Mouse (Mus musculus): ENCODE results near the gene Sarm1. TPM values are rescaled to one million over a fixed set of nuclear protein-coding genes. Genes with fewer than 3 reads are reported as not detected.

Gene Sarm1
- polyA plus RNA-seq, 1 experiment from 2014 or later: 49.7 TPM

DNA sequence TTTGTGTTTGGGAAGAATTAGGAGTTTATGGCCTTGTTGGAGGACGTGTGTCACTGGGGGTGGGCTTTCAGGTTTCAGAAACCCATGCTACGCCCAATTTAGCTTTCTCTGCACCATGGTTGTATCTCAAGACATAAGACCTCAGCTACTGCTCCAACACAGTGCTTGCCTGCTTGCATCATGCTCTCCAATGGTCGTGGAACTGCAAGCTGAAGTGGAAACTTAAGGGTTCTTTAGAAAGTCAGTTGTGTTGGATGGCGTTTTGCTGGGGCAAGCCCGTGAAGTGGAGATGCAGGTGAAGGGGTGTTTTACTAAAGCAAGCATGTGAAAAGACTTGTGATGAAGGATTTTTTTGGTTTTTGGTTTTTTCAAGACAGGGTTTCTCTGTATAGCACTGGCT is 54.4 kb downstream of the Sarm1 start:
- H3K36me3 ChIP-seq (ENCODE audit: control insufficient read depth, insufficient read depth, low read length): no peaks in the 10 kb centered on the region
- 84% methylated on average over 5 of the region's 5 CpGs for WGBS
- H3K27me3 ChIP-seq (ENCODE audit: control insufficient read depth, insufficient read depth, low read length): no peaks in the 10 kb centered on the region
- no peaks in the 10 kb centered on the region for H3K4me1 ChIP-seq (ENCODE audit: control insufficient read depth, insufficient read depth, low read length)
- H3K9me3 ChIP-seq (ENCODE audit: control insufficient read depth, low read length): no peaks in the 10 kb centered on the region
- DNase-seq (no peak), ATAC-seq (ENCODE audit: low FRiP score, low TSS enrichment) (no peak)
- no peak overlapping the region for H3K27ac ChIP-seq (replicated peaks; ENCODE audit: low read depth, low read length)
- H3K4me3 ChIP-seq (replicated peaks; ENCODE audit: low read depth, low read length): no peak overlapping the region
- H3K9ac ChIP-seq (replicated peaks; ENCODE audit: low read length): no peak overlapping the region
- no peak overlapping the region for H3K4me2 ChIP-seq (ENCODE audit: low read length)

DNA sequence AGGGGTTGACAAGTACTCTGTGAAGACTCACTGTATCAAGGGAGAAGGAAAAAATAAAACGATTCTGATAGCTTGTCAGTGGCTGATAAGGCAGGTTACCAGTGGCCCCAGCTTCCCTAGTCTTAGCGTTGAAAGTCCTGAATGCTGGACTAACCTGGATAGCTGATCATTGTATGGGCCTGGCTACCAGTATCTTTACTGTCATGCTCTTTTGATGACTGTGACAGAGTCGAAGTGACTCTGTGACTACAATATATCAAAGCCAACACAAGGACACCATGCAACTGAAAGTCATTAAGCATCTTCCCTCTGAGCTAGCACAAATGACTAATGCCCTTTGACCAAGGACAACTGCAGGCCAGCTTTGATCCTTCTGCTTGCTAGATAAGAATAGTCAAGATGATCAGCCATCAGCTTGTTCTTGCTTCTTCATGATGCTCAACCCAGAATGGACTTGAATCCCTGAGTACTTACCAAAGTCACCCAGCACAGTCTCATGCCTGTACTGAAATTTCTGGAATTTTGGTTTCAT is 59.1 kb downstream of the Sarm1 start:
- Histone ChIP-seq H3K27me3 (ENCODE audit: control insufficient read depth, insufficient read depth, low read length) (no peaks in the 10 kb centered on the region), H3K36me3 (ENCODE audit: control insufficient read depth, insufficient read depth, low read length) (no peaks in the 10 kb centered on the region), H3K4me3 (replicated peaks; ENCODE audit: low read depth, low read length) (no peak overlapping the region), H3K9ac (replicated peaks; ENCODE audit: low read length) (no peak overlapping the region), H3K27ac (replicated peaks; ENCODE audit: low read depth, low read length) (no peak overlapping the region), H3K4me1 (ENCODE audit: control insufficient read depth, insufficient read depth, low read length) (no peaks in the 10 kb centered on the region), H3K9me3 (ENCODE audit: control insufficient read depth, low read length) (no peaks in the 10 kb centered on the region), H3K4me2 (ENCODE audit: low read length) (no peak overlapping the region)
- ATAC-seq (ENCODE audit: low FRiP score, low TSS enrichment) (no peak), DNase-seq (no peak)
- WGBS: 82% methylated on average over 3 of the region's 3 CpGs

DNA sequence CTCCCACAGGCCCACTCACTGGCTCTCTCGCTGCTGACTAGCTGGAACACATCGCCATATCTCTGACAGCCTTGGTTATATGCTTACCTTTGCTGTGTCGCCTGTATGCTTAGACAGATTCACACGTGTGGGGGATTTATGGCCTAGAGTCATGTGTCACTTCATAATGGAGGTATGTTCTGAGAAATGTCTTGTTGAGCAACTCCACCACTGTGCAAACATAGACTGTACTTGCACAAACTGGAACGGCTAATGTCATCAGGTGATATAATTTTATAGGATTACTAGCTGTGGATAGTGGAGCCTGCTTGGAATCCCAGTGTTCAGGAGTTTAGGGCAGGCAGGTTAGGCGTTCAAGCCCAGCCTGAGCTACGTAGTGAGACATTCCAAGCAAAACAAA is 60.4 kb downstream of the Sarm1 start:
- 92% methylated on average over 7 of the region's 7 CpGs for WGBS
- H3K27ac ChIP-seq (replicated peaks; ENCODE audit: low read depth, low read length): no peak overlapping the region
- no peak overlapping the region for H3K9ac ChIP-seq (replicated peaks; ENCODE audit: low read length)
- no peak overlapping the region for H3K4me2 ChIP-seq (ENCODE audit: low read length)
- H3K9me3 ChIP-seq (ENCODE audit: control insufficient read depth, low read length): no peaks in the 10 kb centered on the region
- ATAC-seq (ENCODE audit: low FRiP score, low TSS enrichment) (no peak), DNase-seq (no peak)
- H3K36me3 ChIP-seq (ENCODE audit: control insufficient read depth, insufficient read depth, low read length): no peaks in the 10 kb centered on the region
- H3K4me3 ChIP-seq (replicated peaks; ENCODE audit: low read depth, low read length): no peak overlapping the region
- no peaks in the 10 kb centered on the region for H3K27me3 ChIP-seq (ENCODE audit: control insufficient read depth, insufficient read depth, low read length)
- H3K4me1 ChIP-seq (ENCODE audit: control insufficient read depth, insufficient read depth, low read length): no peaks in the 10 kb centered on the region

DNA sequence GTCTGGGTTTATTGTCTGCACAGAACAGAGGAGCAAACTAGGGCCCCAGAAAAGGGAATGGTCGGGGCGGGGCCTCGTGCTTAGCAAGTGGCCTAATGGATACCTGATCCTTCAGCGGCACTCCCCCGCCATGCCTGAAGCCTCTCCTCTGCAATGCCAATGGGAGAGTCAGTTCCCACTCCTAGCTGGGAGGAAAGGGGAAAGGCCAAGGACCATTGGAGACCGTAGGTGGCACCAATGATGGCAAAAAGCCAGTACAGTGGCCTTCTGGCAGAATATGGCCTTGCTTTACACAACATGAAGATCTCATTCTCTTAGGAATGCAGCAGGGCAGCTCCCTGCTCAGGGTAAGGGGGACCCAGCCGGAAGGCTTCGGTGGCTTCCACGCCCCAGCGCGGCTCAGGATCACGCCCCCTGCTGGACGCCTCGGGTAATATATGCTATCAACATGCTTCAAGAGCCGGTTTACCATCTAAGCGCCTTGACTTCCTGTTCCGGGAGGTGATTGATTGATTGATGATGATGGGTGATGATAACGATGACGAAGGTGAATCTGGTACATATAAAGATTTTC is 61.7 kb downstream of the Sarm1 start:
- no peaks in the 10 kb centered on the region for H3K36me3 ChIP-seq (ENCODE audit: control insufficient read depth, insufficient read depth, low read length)
- ATAC-seq (ENCODE audit: low FRiP score, low TSS enrichment): no peak

DNA sequence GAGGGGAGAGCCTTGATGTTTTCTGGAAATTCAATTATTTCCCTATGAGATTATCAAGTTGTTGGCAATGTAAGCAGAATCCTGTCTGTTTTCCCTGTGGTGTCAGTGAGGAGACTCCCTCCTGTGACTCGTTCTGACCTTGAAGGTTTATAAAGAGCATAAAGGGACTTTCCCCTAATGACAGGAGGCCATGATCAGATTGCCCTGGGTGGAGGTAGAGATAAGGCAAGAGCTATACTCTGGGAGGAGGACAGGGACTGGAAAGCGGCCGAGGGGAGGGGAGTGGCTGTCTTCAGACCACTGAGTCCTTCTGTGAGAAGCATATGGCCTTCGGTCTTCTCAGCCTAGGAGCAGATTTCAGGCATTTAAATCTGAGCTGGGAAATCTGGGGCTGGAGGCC is 63.5 kb downstream of the Sarm1 start:
- H3K36me3 ChIP-seq (ENCODE audit: control insufficient read depth, insufficient read depth, low read length): no peaks in the 10 kb centered on the region
- DNase-seq (no peak), ATAC-seq (ENCODE audit: low FRiP score, low TSS enrichment) (no peak)
- no peaks in the 10 kb centered on the region for H3K27me3 ChIP-seq (ENCODE audit: control insufficient read depth, insufficient read depth, low read length)
- no peak overlapping the region for H3K27ac ChIP-seq (replicated peaks; ENCODE audit: low read depth, low read length)
- H3K9me3 ChIP-seq (ENCODE audit: control insufficient read depth, low read length): no peaks in the 10 kb centered on the region
- no peak overlapping the region for H3K4me2 ChIP-seq (ENCODE audit: low read length)
- H3K4me3 ChIP-seq (replicated peaks; ENCODE audit: low read depth, low read length): no peak overlapping the region
- 78% methylated on average over 4 of the region's 4 CpGs for WGBS
- H3K9ac ChIP-seq (replicated peaks; ENCODE audit: low read length): no peak overlapping the region
- no peaks in the 10 kb centered on the region for H3K4me1 ChIP-seq (ENCODE audit: control insufficient read depth, insufficient read depth, low read length)

More for the DNA sequence above, 61.7 kb downstream of the Sarm1 start:
- H3K9me3 ChIP-seq (ENCODE audit: control insufficient read depth, low read length): no peaks in the 10 kb centered on the region
- no peak overlapping the region for H3K27ac ChIP-seq (replicated peaks; ENCODE audit: low read depth, low read length)
- 8% methylated on average over 19 of the region's 19 CpGs for WGBS
- peak; percentile 47 for DNase-seq
- no peaks in the 10 kb centered on the region for H3K4me1 ChIP-seq (ENCODE audit: control insufficient read depth, insufficient read depth, low read length)
- H3K9ac ChIP-seq (replicated peaks; ENCODE audit: low read length): no peak overlapping the region
- H3K4me2 ChIP-seq (ENCODE audit: low read length): no peak overlapping the region
- H3K4me3 ChIP-seq (replicated peaks; ENCODE audit: low read depth, low read length): no peak overlapping the region
- no peaks in the 10 kb centered on the region for H3K27me3 ChIP-seq (ENCODE audit: control insufficient read depth, insufficient read depth, low read length)

DNA sequence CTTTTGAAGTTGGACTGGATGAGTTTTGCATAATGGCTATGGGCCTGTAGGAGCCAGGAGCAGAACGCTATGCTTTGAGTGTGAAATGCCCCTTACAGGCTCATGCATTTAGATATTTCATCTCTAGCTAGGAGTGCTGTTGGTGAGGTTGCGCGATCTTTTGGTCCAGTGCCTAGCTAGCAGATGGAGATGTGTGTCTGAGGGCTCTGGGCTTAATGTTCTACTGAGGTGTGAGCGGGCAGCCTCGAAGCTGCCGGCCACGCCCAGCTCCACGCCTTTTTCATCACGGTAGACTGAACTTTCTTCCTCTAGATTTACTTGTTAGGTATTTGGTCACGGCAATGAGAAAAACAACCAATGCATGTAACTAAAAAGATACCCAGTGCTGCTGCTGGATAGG is 66.4 kb downstream of the Sarm1 start:
- Histone ChIP-seq H3K4me3 (replicated peaks; ENCODE audit: low read depth, low read length) (no peak overlapping the region), H3K36me3 (ENCODE audit: control insufficient read depth, insufficient read depth, low read length) (no peaks in the 10 kb centered on the region), H3K4me2 (ENCODE audit: low read length) (no peak overlapping the region), H3K27me3 (ENCODE audit: control insufficient read depth, insufficient read depth, low read length) (no peaks in the 10 kb centered on the region), H3K9me3 (ENCODE audit: control insufficient read depth, low read length) (no peaks in the 10 kb centered on the region), H3K9ac (replicated peaks; ENCODE audit: low read length) (no peak overlapping the region), H3K4me1 (ENCODE audit: control insufficient read depth, insufficient read depth, low read length) (no peaks in the 10 kb centered on the region), H3K27ac (replicated peaks; ENCODE audit: low read depth, low read length) (no peak overlapping the region)
- 93% methylated on average over 10 of the region's 10 CpGs for WGBS
- no peak for ATAC-seq (ENCODE audit: low FRiP score, low TSS enrichment)
- no peak for DNase-seq

DNA sequence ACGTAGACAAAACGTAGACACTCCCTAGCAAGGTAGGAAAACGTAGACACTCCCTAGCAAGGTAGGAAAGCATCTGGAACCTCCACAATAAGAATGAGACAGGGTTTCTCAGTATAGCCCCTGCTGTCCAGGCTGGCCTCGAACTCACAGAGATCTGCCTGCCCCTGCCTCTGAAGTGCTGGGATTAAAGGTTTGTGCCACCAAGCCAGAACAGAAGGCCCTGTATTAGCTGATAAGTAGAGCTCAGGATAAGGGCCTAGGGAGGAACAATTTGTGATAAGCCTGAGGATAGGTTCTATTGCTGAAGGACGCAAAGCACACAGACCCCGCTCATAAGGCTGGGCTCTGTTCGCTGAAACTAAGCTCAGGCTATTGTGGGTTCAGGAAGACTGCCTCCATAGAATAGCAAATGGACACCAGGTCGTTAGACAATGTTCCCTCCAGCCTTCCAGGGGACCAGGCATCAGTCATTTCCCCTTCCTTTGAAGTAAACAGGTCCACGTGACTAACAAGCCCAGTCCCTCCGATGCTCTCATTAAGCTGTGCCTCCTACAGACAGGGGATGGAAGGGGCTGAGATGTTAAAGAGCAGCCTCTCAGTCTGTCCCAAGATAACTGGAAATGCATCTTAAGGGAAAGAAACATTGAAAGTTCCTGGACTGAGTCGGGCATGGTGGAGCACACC is 67.2 kb downstream of the Sarm1 start:
- H3K9me3 ChIP-seq (ENCODE audit: control insufficient read depth, low read length): no peaks in the 10 kb centered on the region
- H3K4me1 ChIP-seq (ENCODE audit: control insufficient read depth, insufficient read depth, low read length): no peaks in the 10 kb centered on the region
- H3K4me3 ChIP-seq (replicated peaks; ENCODE audit: low read depth, low read length): no peak overlapping the region
- 54% methylated on average over 11 of the region's 11 CpGs for WGBS
- no peak overlapping the region for H3K9ac ChIP-seq (replicated peaks; ENCODE audit: low read length)
- H3K36me3 ChIP-seq (ENCODE audit: control insufficient read depth, insufficient read depth, low read length): no peaks in the 10 kb centered on the region
- H3K27ac ChIP-seq (replicated peaks; ENCODE audit: low read depth, low read length): no peak overlapping the region
- no peaks in the 10 kb centered on the region for H3K27me3 ChIP-seq (ENCODE audit: control insufficient read depth, insufficient read depth, low read length)
- no peak for DNase-seq
- no peak for ATAC-seq (ENCODE audit: low FRiP score, low TSS enrichment)
- no peak overlapping the region for H3K4me2 ChIP-seq (ENCODE audit: low read length)

DNA sequence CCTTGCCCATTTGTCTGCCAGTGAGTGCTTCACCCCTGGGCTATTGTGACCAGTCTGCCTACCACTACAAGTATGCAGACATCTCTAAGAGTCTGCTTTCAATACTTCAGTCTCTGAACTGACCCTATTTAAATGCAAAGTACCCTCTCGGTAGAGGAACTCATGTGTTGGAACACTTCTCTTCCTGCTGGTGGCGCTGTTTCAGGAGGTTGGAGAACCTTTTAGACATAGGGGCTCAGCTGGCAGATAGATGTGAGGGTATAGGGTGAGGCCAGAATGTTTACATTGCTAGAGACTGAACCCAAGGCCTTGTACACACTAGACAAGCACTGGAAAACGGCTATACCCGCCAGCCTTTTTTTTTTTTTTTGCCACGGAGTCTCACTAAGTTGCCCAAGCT is 69.2 kb downstream of the Sarm1 start:
- Histone ChIP-seq H3K9me3 (ENCODE audit: control insufficient read depth, low read length) (no peaks in the 10 kb centered on the region), H3K27ac (replicated peaks; ENCODE audit: low read depth, low read length) (no peak overlapping the region), H3K27me3 (ENCODE audit: control insufficient read depth, insufficient read depth, low read length) (no peaks in the 10 kb centered on the region), H3K4me2 (ENCODE audit: low read length) (no peak overlapping the region), H3K4me3 (replicated peaks; ENCODE audit: low read depth, low read length) (no peak overlapping the region), H3K9ac (replicated peaks; ENCODE audit: low read length) (no peak overlapping the region), H3K36me3 (ENCODE audit: control insufficient read depth, insufficient read depth, low read length) (no peaks in the 10 kb centered on the region), H3K4me1 (ENCODE audit: control insufficient read depth, insufficient read depth, low read length) (no peaks in the 10 kb centered on the region)
- ATAC-seq (ENCODE audit: low FRiP score, low TSS enrichment) (no peak), DNase-seq (no peak)
- 69% methylated on average over 5 of the region's 5 CpGs for WGBS

DNA sequence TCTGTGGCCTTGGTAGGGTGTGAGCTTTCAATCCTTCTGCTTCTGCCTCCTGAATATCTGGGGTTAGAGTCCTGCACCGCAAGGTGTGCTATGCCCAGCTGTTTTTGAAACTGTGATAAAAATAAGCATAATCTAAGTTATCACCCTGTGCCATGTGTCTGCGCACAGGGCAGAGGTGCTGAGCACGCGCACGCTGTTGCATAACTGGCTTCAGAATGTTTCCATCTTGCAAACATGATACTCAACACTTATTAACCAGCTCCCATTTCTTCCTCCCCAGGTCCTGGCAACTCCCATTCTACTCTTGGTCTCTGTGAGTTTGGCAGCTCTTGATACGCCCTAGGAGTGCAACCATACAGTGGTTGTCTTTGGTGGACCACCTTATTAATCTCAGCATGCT is 69.9 kb downstream of the Sarm1 start:
- H3K9ac ChIP-seq (replicated peaks; ENCODE audit: low read length): no peak overlapping the region
- H3K4me2 ChIP-seq (ENCODE audit: low read length): no peak overlapping the region
- no peak overlapping the region for H3K4me3 ChIP-seq (replicated peaks; ENCODE audit: low read depth, low read length)
- no peaks in the 10 kb centered on the region for H3K27me3 ChIP-seq (ENCODE audit: control insufficient read depth, insufficient read depth, low read length)
- no peaks in the 10 kb centered on the region for H3K36me3 ChIP-seq (ENCODE audit: control insufficient read depth, insufficient read depth, low read length)
- WGBS: 95% methylated on average over 6 of the region's 6 CpGs
- H3K27ac ChIP-seq (replicated peaks; ENCODE audit: low read depth, low read length): no peak overlapping the region
- H3K4me1 ChIP-seq (ENCODE audit: control insufficient read depth, insufficient read depth, low read length): no peaks in the 10 kb centered on the region
- DNase-seq: no peak
- ATAC-seq (ENCODE audit: low FRiP score, low TSS enrichment): no peak
- no peaks in the 10 kb centered on the region for H3K9me3 ChIP-seq (ENCODE audit: control insufficient read depth, low read length)

All from midbrain, embryonic 14.5 days (tissue).